Mouse (Mus musculus): ENCODE measurements around the gene Cyp19a1.

- TF ChIP-seq CTCF (IDR thresholded peaks at IDR 0.05; ENCODE audit: insufficient read depth, low read depth, low read length) (no peak), POLR2A (IDR thresholded peaks at IDR 0.05; ENCODE audit: insufficient read depth, low read depth, low read length) (no peak)
Observed at GRCm38 (mm10) chr9:54286331-54286987, 18.5 kb upstream of the Cyp19a1 start, which contains the start of gene Gldn.
